Mouse (Mus musculus): ENCODE measurements around the gene Plcb2. TPM values are rescaled to one million over a fixed set of nuclear protein-coding genes. Genes with fewer than 3 reads are reported as not detected.

Plcb2 gene
- polyA plus RNA-seq, 1 experiment from 2014 or later, result 0.44 TPM

- H3K27me3 ChIP-seq, result peaks cover 73% of the 10 kb centered on the region
- no peaks in the 10 kb centered on the region for H3K36me3 ChIP-seq
- peaks cover 20% of the 10 kb centered on the region for H3K4me1 ChIP-seq (replicated peaks)
- H3K27ac ChIP-seq, result no peak overlapping the region
- H3K4me3 ChIP-seq (replicated peaks), result no peak overlapping the region
- 87% methylated on average over 3 of the region's 3 CpGs for WGBS
- no peaks in the 10 kb centered on the region for H3K9me3 ChIP-seq
- no peak for ATAC-seq (ENCODE audit: insufficient number of reproducible peaks, insufficient read depth, low FRiP score, low TSS enrichment, low read depth)
- no peak overlapping the region for H3K4me2 ChIP-seq
- H3K9ac ChIP-seq (replicated peaks), result no peak overlapping the region
Observed at GRCm38 (mm10) chr2:118679577-118679976, 48.7 kb downstream of the Plcb2 start.

DNA sequence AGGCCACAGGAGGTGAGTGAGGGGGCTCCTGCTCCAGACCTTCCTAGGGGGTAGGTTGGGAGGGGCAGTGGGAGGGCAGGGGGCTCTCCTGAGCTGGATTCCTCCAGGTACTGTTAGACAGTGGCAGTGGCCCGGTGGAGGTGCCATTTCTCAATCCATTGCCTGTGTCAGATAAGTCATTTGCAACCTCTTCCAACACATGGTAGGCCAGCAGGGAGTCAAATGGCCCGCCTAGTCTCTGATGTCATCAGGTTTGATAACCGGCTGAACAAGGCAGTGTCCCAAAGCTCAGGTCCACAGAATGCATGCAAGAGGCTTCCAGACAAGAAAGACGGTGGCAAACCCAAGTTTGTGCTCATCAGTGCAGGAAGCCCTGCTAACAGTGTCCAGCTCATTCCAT is 50.4 kb downstream of the Plcb2 start:
- no peak overlapping the region for H3K27ac ChIP-seq
- 6% methylated on average over 4 of the region's 4 CpGs for WGBS
- H3K4me1 ChIP-seq (replicated peaks), result peaks cover 20% of the 10 kb centered on the region
- H3K4me3 ChIP-seq (replicated peaks), result peak overlapping the region; percentile 55
- H3K9ac ChIP-seq (replicated peaks), result peak overlapping the region; percentile 48
- H3K4me2 ChIP-seq, result peak overlapping the region; percentile 94
- peaks cover 90% of the 10 kb centered on the region for H3K27me3 ChIP-seq
- H3K36me3 ChIP-seq, result no peaks in the 10 kb centered on the region
- ATAC-seq (ENCODE audit: insufficient number of reproducible peaks, insufficient read depth, low FRiP score, low TSS enrichment, low read depth), result no peak
- no peaks in the 10 kb centered on the region for H3K9me3 ChIP-seq

DNA sequence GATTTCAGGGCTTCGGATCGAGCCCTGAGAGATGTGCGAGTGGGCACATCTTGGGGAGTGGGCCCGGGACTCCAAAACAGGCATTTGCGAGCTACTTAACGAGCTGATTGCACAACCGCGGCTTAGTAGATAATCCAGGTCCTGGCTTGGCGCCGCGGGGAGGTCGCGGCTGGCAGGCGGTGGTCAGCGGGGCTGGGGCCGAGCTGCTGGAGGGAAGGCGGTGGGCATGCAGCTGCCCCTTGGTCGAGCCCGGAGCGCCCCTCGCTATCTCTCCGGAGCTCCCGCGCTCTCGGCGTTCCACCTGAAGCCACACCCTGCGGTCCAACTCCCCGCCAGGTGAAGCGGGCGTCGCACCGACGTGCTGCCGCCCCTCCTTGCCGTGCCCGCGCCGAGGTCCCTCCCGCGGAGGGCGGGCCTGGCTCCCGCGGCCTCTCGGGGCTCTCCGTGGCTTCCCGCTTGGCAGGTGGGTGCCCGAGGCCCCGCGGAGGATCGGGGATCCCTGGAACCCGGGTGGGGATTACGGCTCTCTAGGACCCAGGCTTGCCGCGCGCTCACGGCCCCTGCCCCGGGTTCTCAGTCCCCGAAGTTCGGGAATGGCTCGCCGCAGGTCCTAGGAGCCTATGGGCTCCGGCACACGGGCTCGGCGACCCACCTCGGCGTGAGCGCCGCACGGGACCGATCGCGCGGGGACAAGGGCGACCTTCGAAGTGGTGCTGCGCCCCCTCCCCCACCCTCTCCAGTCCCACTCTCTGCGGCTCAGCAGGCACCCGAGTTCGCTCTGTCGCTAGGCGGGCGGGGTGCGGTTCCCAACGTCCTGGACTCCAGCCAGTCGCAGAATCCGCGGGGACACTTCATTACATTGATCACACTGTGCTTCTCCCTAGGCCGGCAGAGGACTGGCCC is 51.1 kb downstream of the Plcb2 start:
- H3K9me3 ChIP-seq, result no peaks in the 10 kb centered on the region
- peak overlapping the region; percentile 55 for H3K4me3 ChIP-seq (replicated peaks)
- no peak overlapping the region for H3K27ac ChIP-seq
- peaks cover 16% of the 10 kb centered on the region for H3K4me1 ChIP-seq (replicated peaks)
- no peaks in the 10 kb centered on the region for H3K36me3 ChIP-seq
- ATAC-seq (ENCODE audit: insufficient number of reproducible peaks, insufficient read depth, low FRiP score, low TSS enrichment, low read depth), result 0 out of 2 replicates have a peak, but pooled peaks have one; percentile 34
- H3K27me3 ChIP-seq, result peaks cover 93% of the 10 kb centered on the region
- under 1% methylated on average over 87 of the region's 89 CpGs for WGBS
- H3K4me2 ChIP-seq, result peak overlapping the region; percentile 94
- peak overlapping the region; percentile 48 for H3K9ac ChIP-seq (replicated peaks)

DNA sequence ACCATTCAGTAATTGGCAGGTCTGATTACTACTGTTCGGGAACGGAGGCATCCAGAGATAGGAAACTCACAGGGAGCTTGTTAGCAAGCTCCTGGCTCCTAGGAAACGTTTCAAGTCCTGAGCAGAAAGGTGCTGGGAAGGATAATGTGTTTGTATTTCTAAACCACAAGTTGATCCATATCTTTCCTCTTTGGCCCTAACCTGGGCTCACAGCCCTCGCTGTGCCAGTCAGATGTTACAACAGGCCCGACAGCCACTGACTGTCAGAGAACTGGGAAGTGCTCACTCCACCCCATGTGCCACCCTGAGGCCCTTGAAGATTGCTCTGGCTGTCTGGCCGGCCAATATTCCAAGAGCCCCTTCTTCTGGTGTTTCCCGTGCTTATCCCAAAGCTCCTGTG is 53.7 kb downstream of the Plcb2 start:
- no peaks in the 10 kb centered on the region for H3K36me3 ChIP-seq
- no peaks in the 10 kb centered on the region for H3K9me3 ChIP-seq
- no peak overlapping the region for H3K27ac ChIP-seq
- no peak for ATAC-seq (ENCODE audit: insufficient number of reproducible peaks, insufficient read depth, low FRiP score, low TSS enrichment, low read depth)
- 6% methylated on average over 7 of the region's 7 CpGs for WGBS
- H3K4me2 ChIP-seq, result no peak overlapping the region
- no peak overlapping the region for H3K9ac ChIP-seq (replicated peaks)
- H3K4me1 ChIP-seq (replicated peaks), result peaks cover 19% of the 10 kb centered on the region
- peaks cover 78% of the 10 kb centered on the region for H3K27me3 ChIP-seq
- no peak overlapping the region for H3K4me3 ChIP-seq (replicated peaks)

DNA sequence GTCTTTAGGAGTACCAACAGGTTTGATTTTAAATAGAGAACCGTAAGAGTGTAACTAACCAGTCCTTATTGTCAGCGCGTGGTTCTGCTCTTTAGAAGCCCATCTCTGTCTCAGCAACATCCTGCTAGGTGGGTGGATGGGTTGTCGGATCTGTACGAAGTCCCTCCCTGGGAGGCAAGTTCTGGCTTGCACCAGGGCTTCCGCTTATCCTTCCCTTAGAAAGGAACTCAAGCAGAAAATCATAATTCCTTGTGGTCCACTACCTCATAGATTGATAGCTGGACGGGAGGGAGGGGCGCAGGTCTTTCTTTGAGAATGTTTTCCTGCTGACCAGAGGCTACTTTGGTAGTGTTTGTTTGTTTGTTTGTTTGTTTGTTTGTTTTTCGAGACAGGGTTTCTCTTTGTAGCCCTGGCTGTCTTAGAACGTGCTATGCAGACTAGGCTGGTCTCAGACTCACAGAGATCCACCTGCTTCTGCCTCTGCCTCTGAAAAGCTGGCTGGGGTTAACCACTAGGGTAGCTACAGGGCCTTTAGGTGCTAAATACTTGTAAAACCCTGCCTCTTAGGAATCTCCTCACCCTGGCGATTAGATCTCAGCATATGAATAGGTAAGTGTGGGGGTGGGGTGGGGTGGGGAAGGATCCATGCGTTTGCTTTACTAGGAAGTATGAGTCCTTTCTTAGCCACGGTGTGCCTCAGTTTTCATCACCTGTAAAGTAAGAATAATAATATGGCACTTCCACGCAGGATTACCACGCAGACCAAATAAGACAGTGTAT is 54.4 kb downstream of the Plcb2 start:
- 23% methylated on average over 15 of the region's 15 CpGs for WGBS
- Histone ChIP-seq H3K36me3 (no peaks in the 10 kb centered on the region), H3K27me3 (peaks cover 72% of the 10 kb centered on the region), H3K4me2 (no peak overlapping the region), H3K4me3 (replicated peaks) (no peak overlapping the region), H3K4me1 (replicated peaks) (peaks cover 25% of the 10 kb centered on the region), H3K9ac (replicated peaks) (no peak overlapping the region), H3K9me3 (no peaks in the 10 kb centered on the region), H3K27ac (no peak overlapping the region)
- no peak for ATAC-seq (ENCODE audit: insufficient number of reproducible peaks, insufficient read depth, low FRiP score, low TSS enrichment, low read depth)

DNA sequence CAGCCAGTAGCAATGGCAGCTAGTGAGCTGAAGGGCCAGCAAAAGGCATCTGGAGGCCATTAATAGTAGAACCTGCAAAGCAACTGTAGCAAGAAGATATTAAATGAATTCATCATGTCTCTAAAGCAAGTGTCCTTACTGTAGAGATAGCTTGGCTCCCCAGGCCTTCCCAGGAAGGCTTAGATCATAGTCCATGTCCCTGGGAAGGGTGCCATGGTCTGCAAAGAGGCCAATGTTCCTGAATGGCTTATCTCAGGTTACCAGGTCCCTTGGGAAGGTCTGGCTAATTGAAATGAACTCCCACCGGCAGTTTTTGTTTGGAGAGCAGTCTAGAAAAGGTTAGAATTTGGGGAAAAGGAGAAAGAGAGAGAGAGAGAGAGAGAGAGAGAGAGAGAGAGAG is 56.5 kb downstream of the Plcb2 start:
- no peak overlapping the region for H3K4me3 ChIP-seq (replicated peaks)
- peaks cover 13% of the 10 kb centered on the region for H3K4me1 ChIP-seq (replicated peaks)
- no peak overlapping the region for H3K9ac ChIP-seq (replicated peaks)
- peaks cover 51% of the 10 kb centered on the region for H3K27me3 ChIP-seq
- H3K4me2 ChIP-seq, result no peak overlapping the region
- no peaks in the 10 kb centered on the region for H3K36me3 ChIP-seq
- H3K9me3 ChIP-seq, result no peaks in the 10 kb centered on the region
- WGBS, result 80% methylated on average over 1 of the region's 1 CpGs
- no peak for ATAC-seq (ENCODE audit: insufficient number of reproducible peaks, insufficient read depth, low FRiP score, low TSS enrichment, low read depth)
- H3K27ac ChIP-seq, result no peak overlapping the region

DNA sequence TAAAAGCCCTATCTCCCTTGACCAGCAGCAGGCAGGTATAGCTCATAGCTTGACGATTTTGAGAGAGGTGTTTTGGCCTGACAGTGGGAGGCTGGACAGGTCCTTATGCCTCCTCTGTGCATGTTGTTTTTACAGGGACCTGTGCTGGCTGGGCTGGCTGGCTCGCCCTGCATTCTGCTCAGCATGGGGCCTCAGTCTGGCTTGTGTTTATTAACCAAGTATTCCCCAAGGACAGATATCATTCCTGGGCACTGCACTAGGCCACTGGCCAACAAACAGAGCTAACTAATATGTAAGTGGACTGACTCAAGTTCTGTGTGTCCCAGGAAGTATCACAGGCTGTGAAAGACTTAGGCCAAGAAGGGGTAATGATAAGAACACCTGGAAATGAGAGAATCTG is 58.5 kb downstream of the Plcb2 start:
- Histone ChIP-seq H3K9ac (replicated peaks) (no peak overlapping the region), H3K27me3 (peaks cover 42% of the 10 kb centered on the region), H3K27ac (0 out of 2 replicates have a peak overlapping the region, but pooled peaks have one; percentile 3), H3K9me3 (no peaks in the 10 kb centered on the region), H3K36me3 (no peaks in the 10 kb centered on the region), H3K4me3 (replicated peaks) (no peak overlapping the region), H3K4me1 (replicated peaks) (peaks cover 15% of the 10 kb centered on the region), H3K4me2 (no peak overlapping the region)
- ATAC-seq (ENCODE audit: insufficient number of reproducible peaks, insufficient read depth, low FRiP score, low TSS enrichment, low read depth), result no peak
- WGBS, result 25% methylated on average over 2 of the region's 2 CpGs

GRCm38 (mm10) chr2:118669245-118669644 is 59.0 kb downstream of the Plcb2 start:
- Histone ChIP-seq H3K36me3 (no peaks in the 10 kb centered on the region), H3K4me2 (no peak overlapping the region), H3K9ac (replicated peaks) (no peak overlapping the region), H3K27ac (0 out of 2 replicates have a peak overlapping the region, but pooled peaks have one; percentile 3), H3K9me3 (no peaks in the 10 kb centered on the region), H3K4me3 (replicated peaks) (no peak overlapping the region), H3K27me3 (peaks cover 40% of the 10 kb centered on the region), H3K4me1 (replicated peaks) (peaks cover 15% of the 10 kb centered on the region)
- ATAC-seq (ENCODE audit: insufficient number of reproducible peaks, insufficient read depth, low FRiP score, low TSS enrichment, low read depth), result no peak
- 58% methylated on average over 6 of the region's 6 CpGs for WGBS

DNA sequence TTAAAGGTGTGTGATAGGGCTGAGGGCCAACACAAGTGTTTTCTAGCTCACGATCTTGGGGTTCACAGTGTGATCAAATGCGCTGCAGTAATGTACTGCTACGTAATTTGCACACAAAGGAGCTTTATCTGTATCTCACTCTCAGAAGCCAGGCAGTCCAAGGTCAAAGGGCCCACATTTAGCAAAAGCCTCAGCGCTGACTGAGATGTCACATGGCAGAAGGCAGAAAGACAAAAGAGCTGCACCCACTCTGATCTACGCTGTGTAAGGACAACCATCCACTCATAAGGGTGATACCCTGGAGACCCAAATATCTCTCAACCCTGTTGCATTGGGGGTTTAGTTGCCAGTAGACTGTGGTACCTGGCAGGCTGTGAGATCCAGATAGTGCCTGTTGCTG is 61.1 kb downstream of the Plcb2 start:
- H3K9me3 ChIP-seq, result no peaks in the 10 kb centered on the region
- no peak overlapping the region for H3K27ac ChIP-seq
- no peak overlapping the region for H3K4me2 ChIP-seq
- peaks cover 32% of the 10 kb centered on the region for H3K4me1 ChIP-seq (replicated peaks)
- no peaks in the 10 kb centered on the region for H3K36me3 ChIP-seq
- 85% methylated on average over 5 of the region's 5 CpGs for WGBS
- no peak for ATAC-seq (ENCODE audit: insufficient number of reproducible peaks, insufficient read depth, low FRiP score, low TSS enrichment, low read depth)
- H3K4me3 ChIP-seq (replicated peaks), result no peak overlapping the region
- no peak overlapping the region for H3K9ac ChIP-seq (replicated peaks)
- peaks cover 39% of the 10 kb centered on the region for H3K27me3 ChIP-seq

DNA sequence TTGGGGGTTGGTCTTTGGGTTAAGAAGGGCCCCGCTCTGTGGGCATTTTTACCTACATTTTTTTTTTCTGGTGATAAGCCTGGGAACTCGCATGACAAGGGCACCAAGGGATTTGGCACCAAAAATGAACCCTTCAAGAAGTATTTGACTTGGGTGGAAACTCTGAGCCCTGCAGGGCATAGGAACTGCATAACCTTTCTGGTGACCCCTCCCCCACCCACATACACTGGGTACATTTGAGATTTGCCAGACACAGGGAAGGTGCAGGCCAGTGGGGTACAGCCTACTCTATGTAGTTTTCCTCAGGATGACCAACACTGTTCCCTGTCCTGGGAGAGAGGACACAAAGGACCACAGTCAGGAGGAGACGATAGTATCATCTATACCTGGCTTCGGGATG is 62.6 kb downstream of the Plcb2 start:
- H3K4me1 ChIP-seq (replicated peaks), result peaks cover 32% of the 10 kb centered on the region
- 86% methylated on average over 4 of the region's 4 CpGs for WGBS
- ATAC-seq (ENCODE audit: insufficient number of reproducible peaks, insufficient read depth, low FRiP score, low TSS enrichment, low read depth), result no peak
- no peak overlapping the region for H3K9ac ChIP-seq (replicated peaks)
- H3K27ac ChIP-seq, result no peak overlapping the region
- no peaks in the 10 kb centered on the region for H3K36me3 ChIP-seq
- no peak overlapping the region for H3K4me2 ChIP-seq
- no peaks in the 10 kb centered on the region for H3K9me3 ChIP-seq
- no peak overlapping the region for H3K4me3 ChIP-seq (replicated peaks)
- H3K27me3 ChIP-seq, result peaks cover 44% of the 10 kb centered on the region

DNA sequence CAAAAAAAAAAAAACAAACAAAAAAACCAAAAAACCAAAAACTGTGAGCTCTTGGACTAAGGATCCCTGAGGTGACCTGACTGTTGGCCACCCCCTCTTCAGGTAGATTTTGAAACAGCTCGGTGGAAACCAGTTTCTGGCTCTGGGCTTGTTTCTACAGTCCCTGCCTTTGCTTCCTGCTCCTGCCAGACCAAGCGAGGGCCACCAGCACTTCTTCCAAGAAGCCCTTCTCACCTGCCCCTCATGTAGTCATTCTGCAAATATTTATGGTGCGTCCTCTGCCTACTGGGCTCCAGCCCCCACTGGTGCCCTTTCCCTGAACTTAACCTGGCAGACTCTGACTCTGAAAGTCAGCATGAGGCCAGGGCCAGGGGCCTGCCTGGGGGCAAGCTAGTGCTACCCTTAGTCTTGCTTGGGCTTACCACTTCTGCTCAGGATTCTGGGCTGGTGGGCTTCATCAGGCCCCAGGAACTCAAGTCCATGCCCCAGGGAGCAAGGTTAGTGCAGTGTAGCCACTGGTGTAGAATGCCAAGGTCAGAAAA is 63.2 kb downstream of the Plcb2 start:
- ATAC-seq (ENCODE audit: insufficient number of reproducible peaks, insufficient read depth, low FRiP score, low TSS enrichment, low read depth), result no peak
- no peak overlapping the region for H3K4me3 ChIP-seq (replicated peaks)
- H3K4me1 ChIP-seq (replicated peaks), result peaks cover 32% of the 10 kb centered on the region
- H3K9ac ChIP-seq (replicated peaks), result no peak overlapping the region; the same call in 1 of the 2 replicates
- WGBS, result 65% methylated on average over 3 of the region's 3 CpGs
- no peak overlapping the region for H3K4me2 ChIP-seq
- no peaks in the 10 kb centered on the region for H3K36me3 ChIP-seq
- no peak overlapping the region for H3K27ac ChIP-seq
- H3K27me3 ChIP-seq, result peaks cover 44% of the 10 kb centered on the region
- H3K9me3 ChIP-seq, result no peaks in the 10 kb centered on the region

All from limb, embryonic 12.5 days (tissue).